Mouse (Mus musculus) hindbrain, embryonic 15.5 days (tissue): ENCODE data around the gene Mink1. TPM values are rescaled to one million over a fixed set of nuclear protein-coding genes. Genes with fewer than 3 reads are reported as not detected.

Experiments used
- ATAC-seq: fragments of 200-750 bp; cut with Nextera tagmentation; 2 replicates; pipeline ENCODE4 v1.8.0; 2017; ENCODE audit warnings: low read depth, moderate number of reproducible peaks, moderate TSS enrichment; ENCODE audit not compliant: low FRiP score
- H3K27ac ChIP-seq: fragments of 300-500 bp; sonication (generic); replicated peaks from 2 replicates; pipeline ENCODE4 v1.5.1; 2015; ENCODE audit warnings: mild to moderate bottlenecking, inconsistent platforms
- H3K27me3 ChIP-seq: fragments of 300-500 bp; sonication (generic); 2 replicates; pipeline ENCODE4 v1.6.1; 2015; ENCODE audit warnings: control low read depth, inconsistent platforms
- H3K36me3 ChIP-seq: fragments of 300-500 bp; sonication (generic); 2 replicates; pipeline ENCODE4 v1.6.1; 2015; ENCODE audit warnings: control low read depth, inconsistent platforms
- H3K4me1 ChIP-seq: fragments of 300-500 bp; sonication (generic); replicated peaks from 2 replicates; pipeline ENCODE4 v1.6.1; 2015; ENCODE audit warnings: control low read depth, inconsistent platforms
- H3K4me2 ChIP-seq: fragments of 300-500 bp; sonication (generic); 2 replicates; pipeline ENCODE4 v1.6.1; 2015; ENCODE audit warnings: moderate library complexity, mild to moderate bottlenecking, inconsistent platforms
- H3K4me3 ChIP-seq: fragments of 300-500 bp; sonication (generic); 2 replicates; pipeline ENCODE4 v1.5.1; 2015; ENCODE audit warnings: mild to moderate bottlenecking, inconsistent platforms
- H3K9ac ChIP-seq: fragments of 300-500 bp; sonication (generic); 2 replicates; pipeline ENCODE4 v1.6.1; 2015; ENCODE audit warnings: inconsistent platforms
- H3K9me3 ChIP-seq: fragments of 300-500 bp; sonication (generic); 2 replicates; pipeline ENCODE4 v1.6.1; 2016; ENCODE audit warnings: control low read depth, inconsistent platforms
- WGBS: fragments of 180-500 bp; shearing (Covaris S2); methylation state at CpG from one replicate; pipeline ENCODE4 v1.1.7; 2015; 5-methylcytosine and 5-hydroxymethylcytosine counted together
- polyA plus RNA-seq: library from polyadenylated mRNA; unstranded; fragments of >200 nt; fragmentation: Nextera tagmentation; extraction: Ambion mirVana; gene quantifications from 2 replicates; pipeline ENCODE4 v1.2.1, GENCODE M21; 2015

Mink1 gene
- polyA plus RNA-seq, 1 experiment from 2014 or later = 20.5 TPM

DNA sequence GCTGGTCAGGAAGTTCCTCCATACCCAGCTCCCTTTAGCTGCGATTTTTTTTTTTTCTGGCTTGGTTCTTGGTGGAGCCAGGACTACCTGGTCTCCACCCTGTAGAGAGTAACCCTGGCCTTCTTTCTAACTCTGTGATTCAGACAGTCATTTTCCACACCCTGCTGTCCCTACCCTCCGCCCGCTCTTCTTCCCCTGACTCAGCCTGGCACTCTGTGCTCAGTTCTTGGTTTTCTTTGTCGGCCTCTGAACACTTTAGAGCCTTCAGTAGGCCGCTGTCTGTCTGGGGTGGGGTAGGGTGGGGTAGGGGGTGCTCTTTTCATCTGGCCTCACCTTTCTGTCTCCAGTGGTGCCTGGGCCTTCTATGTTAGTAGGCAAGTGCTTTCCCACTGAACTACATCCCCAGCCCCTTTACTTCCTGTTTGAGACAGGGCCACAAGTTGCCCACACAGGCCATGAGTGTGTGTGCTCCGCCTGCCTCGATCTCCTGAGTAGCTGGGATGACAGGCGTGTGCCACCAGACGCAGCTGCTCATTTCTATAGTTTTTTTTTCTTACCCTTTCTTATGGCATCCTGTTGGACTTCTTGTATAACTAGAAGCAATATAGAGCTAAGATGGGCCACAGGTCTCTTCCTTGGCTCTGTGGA lies 17.2 kb downstream of the Mink1 start:
- Histone ChIP-seq H3K4me1 (peaks cover 50% of the 10 kb centered on the region), H3K4me2 (no peak overlapping the region), H3K9ac (no peak overlapping the region), H3K27me3 (no peaks in the 10 kb centered on the region), H3K36me3 (no peaks in the 10 kb centered on the region), H3K4me3 (no peak overlapping the region), H3K27ac (no peak overlapping the region), H3K9me3 (no peaks in the 10 kb centered on the region)
- ATAC-seq = no peak
- 85% methylated on average over 9 of the region's 9 CpGs for WGBS

DNA sequence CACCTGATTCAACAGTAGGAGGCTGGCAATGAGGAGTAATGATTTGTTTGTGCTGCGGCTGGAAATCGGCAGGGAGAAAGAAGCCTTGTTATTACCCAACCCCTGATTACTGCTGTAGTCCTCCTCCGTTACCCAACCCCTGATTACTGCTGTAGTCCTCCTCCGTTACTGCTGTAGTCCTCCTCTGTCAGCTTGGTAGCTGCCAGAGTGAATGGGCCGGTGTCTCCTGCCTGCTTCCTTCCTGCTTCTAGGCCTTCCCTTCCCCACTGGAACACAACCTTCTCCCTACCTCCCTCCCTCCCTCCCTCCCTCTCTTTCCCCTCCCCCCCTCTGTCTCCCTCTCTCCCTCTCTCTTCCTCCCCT lies 17.7 kb downstream of the Mink1 start:
- Histone ChIP-seq H3K36me3 (no peaks in the 10 kb centered on the region), H3K4me1 (peaks cover 55% of the 10 kb centered on the region), H3K4me2 (no peak overlapping the region), H3K9ac (no peak overlapping the region), H3K9me3 (no peaks in the 10 kb centered on the region), H3K27ac (no peak overlapping the region), H3K4me3 (no peak overlapping the region), H3K27me3 (no peaks in the 10 kb centered on the region)
- 69% methylated on average over 5 of the region's 5 CpGs for WGBS
- no peak for ATAC-seq

DNA sequence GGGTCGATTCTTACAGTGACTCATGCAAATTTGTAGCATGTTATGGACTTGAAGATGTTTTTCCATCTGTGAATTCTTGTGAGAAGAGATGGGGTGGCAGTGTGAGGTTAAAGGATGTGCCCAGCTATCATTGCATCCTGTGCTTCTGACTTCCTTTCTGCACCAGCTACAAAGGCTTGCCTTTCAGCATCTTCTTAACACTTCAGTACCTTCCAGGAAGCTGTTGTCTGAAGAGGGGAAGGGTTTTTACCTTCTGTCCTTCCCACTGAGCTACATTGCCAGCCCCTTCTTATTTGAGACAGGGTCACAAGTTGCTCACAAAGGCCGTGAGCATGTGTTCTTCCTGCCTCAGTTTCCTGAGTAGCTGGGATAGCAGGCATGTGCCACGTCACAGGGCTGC lies 18.2 kb downstream of the Mink1 start:
- 84% methylated on average over 3 of the region's 3 CpGs for WGBS
- no peak overlapping the region for H3K4me2 ChIP-seq
- H3K4me3 ChIP-seq = no peak overlapping the region
- H3K9me3 ChIP-seq = no peaks in the 10 kb centered on the region
- H3K27me3 ChIP-seq = no peaks in the 10 kb centered on the region
- H3K9ac ChIP-seq = no peak overlapping the region
- no peak overlapping the region for H3K27ac ChIP-seq
- H3K36me3 ChIP-seq = no peaks in the 10 kb centered on the region
- no peak for ATAC-seq
- peaks cover 59% of the 10 kb centered on the region for H3K4me1 ChIP-seq

DNA sequence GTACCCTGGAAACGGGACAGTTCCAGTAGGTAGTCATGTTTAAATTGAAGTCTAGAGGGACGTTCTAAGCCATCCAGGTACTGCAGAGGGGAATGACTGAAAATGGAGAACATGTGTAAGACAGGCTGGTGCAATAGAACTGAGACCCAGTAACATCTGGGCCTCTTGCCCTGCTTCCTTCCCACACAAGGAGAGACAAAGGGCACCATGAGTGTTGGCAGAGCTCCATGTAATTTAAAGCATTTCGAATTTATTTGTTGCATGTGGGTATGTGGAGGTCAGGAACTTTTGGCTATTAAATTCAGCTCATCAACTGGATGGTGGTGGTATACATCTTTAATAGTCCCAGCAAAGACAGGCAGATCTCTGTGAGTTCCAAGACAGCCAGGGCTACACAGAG lies 19.5 kb downstream of the Mink1 start:
- no peak for ATAC-seq
- no peaks in the 10 kb centered on the region for H3K27me3 ChIP-seq
- H3K36me3 ChIP-seq = no peaks in the 10 kb centered on the region
- H3K9me3 ChIP-seq = no peaks in the 10 kb centered on the region
- peaks cover 56% of the 10 kb centered on the region for H3K4me1 ChIP-seq
- no peak overlapping the region for H3K4me2 ChIP-seq
- no peak overlapping the region for H3K27ac ChIP-seq
- no peak overlapping the region for H3K4me3 ChIP-seq
- H3K9ac ChIP-seq = no peak overlapping the region
- WGBS = 76% methylated on average over 3 of the region's 3 CpGs

DNA sequence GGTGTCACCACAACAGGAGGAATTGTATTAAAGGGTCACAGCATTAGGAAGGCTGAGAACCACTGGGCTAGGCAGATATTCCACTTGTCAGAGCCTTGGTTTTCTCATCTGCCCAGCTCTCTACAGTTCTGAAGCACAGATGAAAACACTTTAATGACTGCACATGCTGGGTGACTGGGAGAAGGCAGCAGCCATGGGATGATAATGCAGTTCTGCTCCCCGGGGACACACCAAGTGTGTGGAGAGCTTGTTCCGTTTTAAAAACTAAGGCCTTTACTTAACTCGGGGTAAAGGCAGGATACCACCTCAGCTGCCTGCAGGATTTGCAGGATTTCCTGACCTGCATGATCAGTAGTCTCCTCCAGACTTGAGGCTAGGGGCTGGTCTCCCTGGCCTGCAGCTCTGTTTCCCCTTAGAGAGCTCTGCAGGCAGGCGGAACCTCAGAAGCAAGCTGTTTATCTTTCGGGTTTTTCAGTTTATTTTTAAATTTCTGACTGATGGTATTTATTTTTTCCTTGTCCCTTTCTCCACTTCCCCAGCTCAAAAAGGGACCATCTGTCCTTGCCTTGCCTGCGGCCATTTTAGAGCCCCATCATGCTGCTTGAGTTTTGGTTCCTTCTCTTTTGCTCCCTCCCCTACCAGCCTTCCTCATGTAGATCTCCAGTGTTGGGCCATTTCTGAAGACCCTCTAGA lies 20.5 kb downstream of the Mink1 start:
- no peak overlapping the region for H3K4me2 ChIP-seq
- H3K9ac ChIP-seq = no peak overlapping the region
- H3K36me3 ChIP-seq = no peaks in the 10 kb centered on the region
- H3K4me3 ChIP-seq = no peak overlapping the region
- no peaks in the 10 kb centered on the region for H3K27me3 ChIP-seq
- H3K4me1 ChIP-seq = peaks cover 47% of the 10 kb centered on the region
- no peaks in the 10 kb centered on the region for H3K9me3 ChIP-seq
- 73% methylated on average over 6 of the region's 6 CpGs for WGBS
- H3K27ac ChIP-seq = no peak overlapping the region; the same call in 1 of the 2 replicates
- ATAC-seq = no peak

DNA sequence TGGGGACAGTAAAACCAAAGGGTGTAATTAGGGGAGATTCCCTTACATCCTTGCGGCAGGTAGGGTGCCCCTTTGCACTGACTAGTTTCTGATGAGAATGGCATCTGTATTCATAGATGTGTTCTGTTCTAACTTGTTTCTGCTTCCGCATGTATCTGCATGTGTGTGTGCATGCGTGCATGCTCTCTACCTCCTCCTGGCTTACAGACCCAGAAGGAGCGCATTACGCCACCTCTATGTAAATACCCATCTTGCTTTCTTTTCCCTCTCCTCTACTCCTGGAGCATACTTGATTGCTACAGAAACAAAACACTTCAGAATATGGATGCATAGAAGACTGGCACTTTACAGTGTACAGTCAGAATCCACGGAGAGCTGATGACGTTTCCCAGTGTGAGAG lies 21.1 kb downstream of the Mink1 start:
- no peak overlapping the region for H3K27ac ChIP-seq
- no peaks in the 10 kb centered on the region for H3K27me3 ChIP-seq
- H3K4me1 ChIP-seq = peaks cover 41% of the 10 kb centered on the region
- no peak overlapping the region for H3K9ac ChIP-seq
- no peak overlapping the region for H3K4me3 ChIP-seq
- no peak for ATAC-seq
- no peak overlapping the region for H3K4me2 ChIP-seq
- 91% methylated on average over 7 of the region's 7 CpGs for WGBS
- no peaks in the 10 kb centered on the region for H3K36me3 ChIP-seq
- no peaks in the 10 kb centered on the region for H3K9me3 ChIP-seq

DNA sequence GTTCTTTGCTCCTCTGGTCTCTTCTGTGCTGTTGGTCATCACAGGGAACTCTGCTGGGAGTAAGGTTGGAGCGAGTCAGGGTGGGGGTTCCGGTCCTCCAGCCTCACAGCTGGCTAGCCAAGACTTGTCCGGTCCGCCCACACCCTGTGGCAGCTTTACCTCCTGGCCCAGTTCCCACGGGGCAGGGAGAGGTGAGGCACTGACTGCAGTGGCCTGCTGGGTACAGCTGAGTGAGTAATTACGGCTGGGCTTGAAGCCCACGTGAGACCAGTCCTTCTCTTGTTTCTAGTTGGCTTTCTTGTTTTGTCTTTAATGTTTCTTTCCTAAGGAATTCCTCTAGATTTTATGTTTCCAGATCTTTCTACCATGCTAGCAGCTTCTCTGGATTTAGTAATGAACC lies 22.8 kb downstream of the Mink1 start:
- ATAC-seq = peak; percentile 59; the same call in 1 of the 2 replicates
- no peaks in the 10 kb centered on the region for H3K9me3 ChIP-seq
- peaks cover 34% of the 10 kb centered on the region for H3K4me1 ChIP-seq
- H3K27me3 ChIP-seq = no peaks in the 10 kb centered on the region
- no peaks in the 10 kb centered on the region for H3K36me3 ChIP-seq
- no peak overlapping the region for H3K4me2 ChIP-seq
- no peak overlapping the region for H3K9ac ChIP-seq
- no peak overlapping the region for H3K4me3 ChIP-seq
- WGBS = 32% methylated on average over 7 of the region's 7 CpGs
- peak overlapping the region; percentile 39; the same call in 1 of the 2 replicates for H3K27ac ChIP-seq

DNA sequence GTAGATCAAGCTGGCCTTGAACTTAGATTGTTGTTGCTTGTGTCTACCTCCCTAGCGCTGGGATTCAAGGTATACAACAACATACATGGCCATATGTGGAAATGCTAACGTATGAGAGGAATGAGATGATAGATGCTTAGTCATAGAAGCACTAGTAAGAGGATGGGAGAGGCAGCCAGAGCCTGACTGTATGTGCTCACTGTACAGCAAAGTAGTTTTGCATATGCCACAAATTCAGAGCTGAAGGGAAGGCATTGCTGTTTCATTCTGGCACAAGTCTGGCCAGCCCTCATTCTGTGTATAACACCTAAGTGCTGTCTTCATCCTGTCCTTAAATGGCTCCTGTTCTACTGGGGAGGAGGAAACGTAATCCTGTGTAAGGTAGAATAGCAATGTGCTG lies 23.6 kb downstream of the Mink1 start:
- H3K36me3 ChIP-seq = no peaks in the 10 kb centered on the region
- ATAC-seq = no peak
- H3K9ac ChIP-seq = no peak overlapping the region
- no peaks in the 10 kb centered on the region for H3K9me3 ChIP-seq
- H3K4me3 ChIP-seq = no peak overlapping the region
- H3K4me2 ChIP-seq = no peak overlapping the region
- H3K27ac ChIP-seq = no peak overlapping the region
- WGBS = 89% methylated on average over 3 of the region's 3 CpGs
- H3K27me3 ChIP-seq = no peaks in the 10 kb centered on the region
- peaks cover 34% of the 10 kb centered on the region for H3K4me1 ChIP-seq

DNA sequence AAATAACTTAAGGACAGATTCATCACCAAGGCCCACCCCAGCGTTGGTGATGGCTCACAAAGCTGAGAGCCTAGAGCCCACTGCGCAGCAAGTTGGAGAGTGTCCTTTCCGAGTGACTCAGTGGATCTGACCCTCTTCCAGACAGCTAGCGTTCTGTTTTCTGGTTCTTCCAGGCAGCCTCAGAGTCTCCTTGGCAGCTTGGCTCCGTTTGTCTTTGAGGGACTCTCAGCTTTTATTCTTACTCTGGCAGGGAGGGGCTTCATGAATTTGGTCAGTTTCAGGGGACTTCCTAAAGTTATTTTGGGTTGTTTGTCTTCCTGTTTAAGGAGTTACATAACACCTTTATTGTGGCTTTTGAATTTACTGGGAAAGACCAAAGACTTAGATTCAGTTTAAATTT lies 24.3 kb downstream of the Mink1 start:
- Histone ChIP-seq H3K27ac (no peak overlapping the region), H3K4me2 (no peak overlapping the region), H3K9ac (no peak overlapping the region), H3K36me3 (no peaks in the 10 kb centered on the region), H3K9me3 (no peaks in the 10 kb centered on the region), H3K4me3 (no peak overlapping the region), H3K27me3 (no peaks in the 10 kb centered on the region), H3K4me1 (peaks cover 33% of the 10 kb centered on the region)
- ATAC-seq = no peak
- 80% methylated on average over 5 of the region's 5 CpGs for WGBS

DNA sequence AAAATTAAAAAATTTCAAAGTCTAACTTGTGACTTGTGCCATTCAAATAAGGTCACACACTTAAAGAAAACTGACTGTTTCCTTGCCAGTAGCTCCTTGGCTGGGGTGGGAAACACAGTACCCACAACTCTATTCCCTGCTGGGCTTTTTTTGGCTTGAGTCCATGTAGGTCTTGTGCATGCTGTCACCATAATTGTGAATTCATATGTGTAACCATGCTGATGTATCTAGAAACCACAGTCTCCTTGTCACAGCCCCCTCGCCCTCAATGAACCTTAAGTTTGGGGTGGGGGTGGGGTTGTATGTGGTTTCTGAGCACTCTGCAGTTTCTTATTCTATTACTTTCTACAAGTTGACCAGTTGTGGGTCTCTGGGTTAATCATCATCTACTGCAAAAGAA lies 29.1 kb downstream of the Mink1 start:
- Histone ChIP-seq H3K9me3 (no peaks in the 10 kb centered on the region), H3K27me3 (no peaks in the 10 kb centered on the region), H3K4me2 (no peak overlapping the region), H3K36me3 (no peaks in the 10 kb centered on the region), H3K4me1 (no peaks in the 10 kb centered on the region; the same call in 1 of the 2 replicates), H3K9ac (no peak overlapping the region), H3K4me3 (no peak overlapping the region), H3K27ac (no peak overlapping the region)
- no peak for ATAC-seq
- 75% methylated on average over 1 of the region's 1 CpGs for WGBS

DNA sequence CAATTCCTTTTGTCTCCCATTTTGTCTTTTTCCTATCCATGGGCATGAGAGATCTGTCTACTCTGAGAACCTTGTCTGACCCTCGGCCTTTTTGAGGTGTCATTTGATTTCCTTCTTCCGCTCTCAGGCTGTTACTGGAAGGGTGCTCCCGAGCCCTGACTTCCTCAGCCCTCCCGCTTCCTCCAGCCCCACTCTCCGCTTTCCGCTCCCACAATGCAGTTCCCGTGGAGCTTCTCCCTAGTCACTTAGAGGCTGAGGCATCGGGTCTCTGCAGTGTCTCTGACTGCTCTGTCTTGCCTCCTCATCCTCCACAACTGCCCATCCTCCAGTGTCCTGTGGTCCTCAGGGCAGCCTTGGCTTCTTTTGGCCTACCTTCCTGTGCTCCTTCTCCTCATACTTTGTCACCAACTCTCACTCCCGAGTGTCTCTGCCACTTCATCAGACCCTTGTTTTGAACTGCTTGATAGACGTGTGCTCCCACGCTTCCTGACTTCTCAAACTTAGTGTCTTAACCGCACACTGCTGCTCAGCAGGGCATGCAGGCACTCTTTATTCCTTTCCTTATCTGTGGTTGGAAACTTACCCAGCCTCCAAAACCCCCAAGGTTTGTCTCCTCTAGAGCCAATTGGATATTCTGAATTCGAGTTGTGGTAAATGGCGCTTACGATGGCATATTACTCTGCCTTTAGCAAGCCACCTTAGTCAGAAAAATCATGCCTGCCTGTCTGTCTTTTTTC lies 31.7 kb downstream of the Mink1 start:
- no peaks in the 10 kb centered on the region for H3K27me3 ChIP-seq
- WGBS = 84% methylated on average over 15 of the region's 15 CpGs
- H3K4me3 ChIP-seq = no peak overlapping the region
- H3K27ac ChIP-seq = no peak overlapping the region
- H3K4me1 ChIP-seq = no peaks in the 10 kb centered on the region; the same call in 1 of the 2 replicates
- H3K4me2 ChIP-seq = no peak overlapping the region
- H3K9ac ChIP-seq = no peak overlapping the region
- H3K9me3 ChIP-seq = no peaks in the 10 kb centered on the region
- peaks cover 10% of the 10 kb centered on the region; the same call in 1 of the 2 replicates for H3K36me3 ChIP-seq
- ATAC-seq = no peak

DNA sequence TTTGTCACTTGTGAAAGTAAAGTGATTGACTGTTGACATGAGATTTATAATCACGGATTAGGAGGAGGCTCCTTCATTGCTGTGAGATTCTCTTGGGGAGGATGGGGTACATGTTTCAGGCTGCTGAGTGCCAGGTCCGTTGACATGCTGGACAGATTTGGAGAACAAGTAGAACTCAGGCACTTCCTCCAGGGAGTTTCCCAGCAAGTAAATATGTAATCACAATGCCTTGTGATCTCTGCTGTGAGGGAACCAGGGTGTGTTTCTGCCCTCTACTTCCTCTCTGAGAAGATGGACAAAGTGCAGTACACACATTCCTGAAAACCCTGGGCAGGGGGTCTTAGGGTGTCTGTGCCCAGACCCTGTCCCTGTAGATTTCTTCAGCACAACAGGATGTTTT lies 33.0 kb downstream of the Mink1 start:
- Histone ChIP-seq H3K4me2 (no peak overlapping the region), H3K9me3 (no peaks in the 10 kb centered on the region), H3K4me1 (no peaks in the 10 kb centered on the region; the same call in 1 of the 2 replicates), H3K4me3 (no peak overlapping the region), H3K27ac (peak overlapping the region; percentile 5; the same call in 1 of the 2 replicates), H3K9ac (no peak overlapping the region), H3K36me3 (peaks cover 15% of the 10 kb centered on the region), H3K27me3 (no peaks in the 10 kb centered on the region)
- ATAC-seq = no peak
- WGBS = 80% methylated on average over 2 of the region's 2 CpGs
